Mouse (Mus musculus): ENCODE measurements at regions not wholly inside any gene's neighbourhood (a gene's known extent, or its start where the extent isn't known, plus 50 kb on each side); places are given as distances from the start of the nearest gene placed in this dataset.

GRCm38 (mm10) chr11:65363846-65364245, 94.1 kb upstream of the Myocd start:
- DNase-seq: no peak

GRCm38 (mm10) chr11:65360729-65361128, 90.9 kb upstream of the Myocd start:
- DNase-seq: no peak

GRCm38 (mm10) chr11:65358908-65359307, 89.1 kb upstream of the Myocd start:
- DNase-seq: peak; percentile 35

DNA sequence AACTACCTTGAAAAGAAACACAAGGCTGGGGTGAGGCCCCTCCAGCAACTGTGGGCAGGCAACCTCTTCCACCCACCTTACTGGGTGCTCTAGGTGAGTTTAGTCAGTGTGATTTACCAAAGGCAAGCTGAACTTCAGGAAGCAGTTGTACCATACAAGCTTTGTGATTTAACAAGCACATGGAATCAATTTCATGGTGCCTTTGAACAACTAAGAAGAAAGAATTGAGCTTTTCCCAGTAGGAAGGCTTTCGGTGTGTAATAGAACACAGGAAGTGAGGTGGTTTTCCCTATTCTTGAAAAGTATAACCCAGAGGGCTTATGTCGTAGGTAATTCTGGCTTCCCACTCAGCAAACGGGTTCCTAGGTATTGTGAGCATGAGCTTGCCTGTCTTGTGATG, 82.7 kb upstream of the Myocd start:
- DNase-seq: no peak

DNA sequence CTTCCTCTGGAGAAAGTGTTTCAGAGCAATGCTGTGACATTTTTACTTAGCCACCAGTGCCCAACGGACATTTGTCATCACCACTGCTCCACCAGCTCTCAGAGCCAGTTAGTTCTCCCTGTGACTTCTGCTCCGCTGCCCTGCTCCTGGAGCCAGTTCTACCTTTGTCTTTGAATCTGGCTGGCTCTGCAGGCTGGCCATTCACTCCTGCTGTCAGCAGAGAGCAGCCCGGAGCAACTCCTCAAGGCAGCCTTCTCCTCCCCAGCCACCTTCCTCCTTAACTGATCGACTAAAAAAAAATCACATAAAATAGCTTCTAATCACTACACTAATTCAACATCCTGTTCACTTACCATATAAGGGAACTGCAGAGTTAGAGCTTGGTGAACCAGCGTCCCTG, 79.2 kb upstream of the Myocd start:
- peak; percentile 33 for DNase-seq

DNA sequence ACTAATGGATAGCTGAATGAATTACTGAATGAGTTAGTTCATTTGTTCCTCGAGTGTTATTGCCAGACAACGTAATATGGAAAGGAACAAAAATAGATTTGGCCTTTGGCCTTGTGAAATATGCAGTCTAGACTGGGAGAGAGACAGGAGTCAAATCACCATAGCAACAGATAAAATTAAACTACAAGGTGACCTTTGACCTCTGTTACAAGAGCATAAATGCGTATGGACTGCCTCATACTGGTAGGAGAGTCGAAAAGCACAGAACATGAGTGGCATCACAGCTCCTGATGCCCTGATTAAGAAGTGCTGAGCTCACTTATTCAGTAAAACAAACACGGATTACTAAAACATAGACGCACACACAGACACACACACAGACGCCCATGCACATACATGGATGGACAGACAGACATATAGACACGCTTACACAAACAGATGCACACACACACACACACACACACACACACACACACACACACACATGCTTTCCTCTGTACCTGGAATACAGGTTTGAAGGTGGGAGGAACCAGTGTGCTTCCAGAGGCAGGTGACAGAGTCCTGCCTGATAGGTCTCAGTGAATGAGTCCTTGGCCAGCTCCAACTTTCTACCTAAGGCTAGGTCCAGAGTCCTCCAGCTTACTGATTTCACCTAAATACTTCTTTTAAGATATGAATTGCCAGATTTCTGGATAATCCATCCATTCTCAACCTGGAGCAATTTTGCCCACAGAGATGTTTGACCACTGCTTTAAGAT, 72.1 kb upstream of the Myocd start:
- DNase-seq: no peak

DNA sequence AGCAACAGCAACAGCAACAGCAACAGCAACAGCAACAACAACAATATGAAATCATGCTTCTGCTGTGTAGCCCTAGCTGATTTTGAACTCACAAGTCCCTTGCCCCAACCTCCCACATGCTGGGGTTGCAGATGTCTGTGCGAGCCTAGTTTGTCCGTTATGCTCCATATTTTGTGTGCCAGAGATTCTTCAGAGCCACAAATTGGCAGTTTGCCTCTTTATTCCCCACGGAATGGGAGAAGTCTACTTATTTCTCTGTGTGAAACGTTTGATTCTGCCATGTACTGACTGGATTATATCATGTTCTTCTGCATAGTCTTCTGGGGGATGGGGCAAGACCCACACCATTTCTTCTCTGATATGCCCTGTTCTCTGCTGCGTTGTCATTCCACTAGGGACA, 64.5 kb upstream of the Myocd start:
- peak; percentile 35 for DNase-seq

DNA sequence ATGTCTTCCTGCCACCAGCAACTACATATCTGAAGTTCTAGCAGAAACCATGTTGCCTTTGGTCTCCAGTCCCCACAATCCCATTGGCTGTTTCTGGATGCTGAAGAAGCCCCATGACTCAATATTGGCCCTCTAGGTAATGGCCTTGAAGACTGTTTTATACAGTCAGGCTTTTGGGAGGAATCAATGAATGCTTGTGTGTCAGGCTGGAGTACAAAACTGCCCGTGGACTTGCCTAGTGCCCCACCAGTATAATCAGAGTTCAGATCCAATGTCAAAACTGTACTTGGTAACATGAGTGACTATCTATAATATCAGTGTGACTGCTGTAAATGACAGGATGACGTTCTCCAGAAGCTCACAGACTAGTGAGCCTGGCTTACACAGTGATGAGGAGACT, 63.3 kb upstream of the Myocd start:
- no peak for DNase-seq

DNA sequence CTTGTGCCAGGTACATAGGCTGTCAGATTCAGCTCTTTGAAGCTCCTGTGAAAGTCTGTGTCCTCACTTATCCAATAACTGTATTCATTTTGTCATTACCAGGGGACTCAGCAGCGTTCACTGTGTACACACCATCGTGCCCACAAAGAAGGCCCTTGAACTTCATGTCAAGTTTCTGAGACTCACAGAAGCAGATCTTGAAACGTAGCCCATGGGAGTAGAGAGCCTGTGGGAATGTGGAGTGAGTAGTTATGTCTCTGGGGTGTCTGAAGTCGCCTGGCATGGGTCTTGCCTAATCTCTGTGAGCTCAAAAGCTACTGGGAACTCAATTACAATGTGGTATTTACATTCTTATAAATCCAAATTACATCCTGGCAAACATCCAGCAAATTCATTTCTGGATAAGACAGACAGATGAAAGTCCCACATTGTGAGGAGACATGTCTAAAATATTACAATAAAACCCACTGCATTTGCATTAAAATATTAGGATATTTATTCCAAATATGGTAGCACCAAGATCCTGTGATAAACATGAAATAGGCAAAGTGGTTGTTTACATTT, 53.2 kb upstream of the Myocd start:
- DNase-seq: no peak

Data from heart, postnatal 4 days (tissue).